Mouse (Mus musculus) adrenal gland, postnatal 36 days (tissue): ENCODE measurements around the gene Vldlr. TPM values are rescaled to one million over a fixed set of nuclear protein-coding genes. Genes with fewer than 3 reads are reported as not detected.

Source experiments
- DNase-seq, 2 experiments: peaks; one replicate each; pipeline ENCODE4 v3.0.0; 2021; ENCODE audit warnings: mixed read lengths in 1 of 2
- total RNA-seq, 2 experiments: library from RNA; stranded (reverse); gene quantifications; 2 replicates each; pipeline ENCODE4 v1.2.3; 2021

Gene Vldlr
- total RNA-seq, 2 experiments from 2014 or later = 24.5 to 29.1 TPM

- no peak for DNase-seq
These were observed 17.1 kb downstream of the Vldlr start for GRCm38 (mm10) chr19:27233386-27233785.

GRCm38 (mm10) chr19:27239913-27240312 lies 23.6 kb downstream of the Vldlr start:
- DNase-seq = no peak

DNA sequence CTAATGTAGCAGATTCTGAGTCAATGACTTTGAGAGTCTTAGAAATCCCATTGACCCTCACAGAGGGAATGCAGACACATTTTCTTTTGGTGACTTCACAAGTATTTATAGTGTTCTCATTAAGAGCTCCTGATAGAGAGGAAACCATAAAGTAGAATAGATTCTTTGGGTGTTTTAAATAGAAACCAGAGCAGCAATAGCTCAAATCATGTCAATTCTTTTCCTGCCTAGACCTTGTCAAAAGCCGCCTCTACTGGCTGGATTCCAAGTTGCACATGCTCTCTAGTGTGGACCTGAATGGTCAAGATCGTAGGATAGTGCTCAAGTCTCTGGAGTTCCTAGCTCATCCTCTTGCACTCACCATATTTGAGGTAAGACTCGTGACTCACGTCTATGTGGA lies 27.2 kb downstream of the Vldlr start:
- DNase-seq = no peak

GRCm38 (mm10) chr19:27254756-27255155 lies 38.5 kb downstream of the Vldlr start:
- DNase-seq = no peak

- no peak for DNase-seq
These were observed 39.4 kb downstream of the Vldlr start for GRCm38 (mm10) chr19:27255678-27256077.

- DNase-seq = no peak
These were observed 43.8 kb downstream of the Vldlr start for GRCm38 (mm10) chr19:27260102-27260501.

DNA sequence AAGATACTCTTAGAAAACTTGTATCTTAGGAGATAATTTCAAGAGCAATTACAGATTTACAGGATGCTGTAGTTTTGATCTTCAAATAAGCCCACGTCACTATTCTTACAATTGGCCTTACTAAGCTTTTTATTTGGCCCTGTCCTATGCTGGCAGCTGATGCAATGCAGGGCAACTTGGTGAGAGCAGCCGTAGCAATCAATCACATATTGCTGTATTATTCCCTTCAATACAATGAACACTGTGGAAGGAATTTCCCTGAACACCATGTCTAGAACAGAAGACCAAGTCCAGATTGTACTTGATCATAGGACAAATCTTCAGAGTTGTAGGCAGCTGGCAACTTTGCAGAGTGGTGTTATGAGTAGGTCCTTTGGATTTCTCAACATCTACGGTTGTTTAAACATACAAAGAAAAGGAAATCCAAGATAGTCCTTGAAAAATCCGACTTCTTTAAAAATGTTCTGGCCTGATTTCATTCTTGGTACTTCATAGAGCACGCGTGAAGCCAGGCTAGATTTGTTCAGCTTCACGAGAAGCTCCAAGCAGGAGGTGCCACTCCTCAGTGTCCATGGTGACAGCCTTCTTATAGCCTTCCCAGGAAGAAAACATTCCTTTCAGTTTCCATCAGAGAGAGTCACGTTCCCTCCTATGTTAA lies 44.5 kb downstream of the Vldlr start:
- DNase-seq = peak in 1 of 2 experiments; percentile 63

DNA sequence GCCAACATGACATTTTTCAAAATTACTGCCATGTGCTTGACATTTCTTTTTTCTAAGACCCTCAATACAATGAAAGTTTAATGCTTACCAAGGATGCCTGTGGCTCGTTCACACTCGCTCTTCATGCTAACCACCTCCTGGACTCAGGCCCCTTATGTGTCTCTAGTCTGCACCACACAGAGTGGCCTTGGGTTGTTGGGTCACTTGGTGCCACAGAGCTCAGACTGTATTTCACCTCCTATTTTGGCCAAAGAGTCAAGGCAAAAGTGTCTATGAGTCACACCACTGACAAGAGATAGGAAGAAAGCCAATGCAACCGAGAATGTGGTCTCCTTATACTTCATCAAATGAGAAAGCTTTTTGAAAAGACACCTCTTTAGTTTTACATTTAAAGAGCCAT lies 45.9 kb downstream of the Vldlr start:
- DNase-seq = peak; percentile 57 to 68

- DNase-seq = no peak
These were observed 57.1 kb downstream of the Vldlr start for GRCm38 (mm10) chr19:27273385-27273784.

- no peak for DNase-seq
These were observed 58.1 kb downstream of the Vldlr start for GRCm38 (mm10) chr19:27274382-27274781.

- DNase-seq = no peak
These were observed 62.9 kb downstream of the Vldlr start for GRCm38 (mm10) chr19:27279174-27279573.

Other genes starting within 250 kb of the Vldlr start
- gene Kcnv2, start 106.1 kb downstream of the Vldlr start, total RNA-seq = under 1 TPM in 1 of 2 experiments, not detected in 1; 0.10 TPM
- 100 to 1,000 TPM in 1 of 2 experiments, 10 to 100 TPM in 1; 100.0 to 130 TPM for gene Pum3, start 213.3 kb downstream of the Vldlr start, total RNA-seq